Mouse (Mus musculus): ENCODE measurements around the gene Tmprss4.
A peak's percentile ranks its signal among the peaks of the same experiment; 100 is the strongest.

Gene Tmprss4

GRCm38 (mm10) chr9:45136442-45137169 lies 67.3 kb downstream of the Tmprss4 start:
- DNase-seq: peak; percentile 63

- DNase-seq: peak; percentile 71
These were observed 70.2 kb downstream of the Tmprss4 start for GRCm38 (mm10) chr9:45133484-45134310.

DNA sequence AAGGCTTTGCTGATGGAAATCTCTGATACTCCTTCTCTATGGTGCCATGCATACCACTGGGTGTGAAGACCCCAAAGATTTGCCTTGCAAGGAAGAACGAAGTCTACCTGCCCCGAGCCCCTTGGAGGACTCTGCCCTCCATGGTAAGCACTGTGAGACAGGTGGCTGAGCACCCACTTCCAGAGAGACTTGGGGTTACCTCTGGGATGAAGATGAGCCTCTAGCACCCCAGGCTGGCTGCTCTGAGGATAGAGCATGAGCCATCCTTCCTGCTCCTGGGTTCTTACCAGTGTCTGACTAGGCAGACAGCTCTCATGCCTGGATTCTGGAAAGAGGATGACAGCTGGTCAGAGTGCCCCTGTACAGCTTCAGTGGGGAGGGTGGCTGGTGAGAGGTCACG lies 73.8 kb downstream of the Tmprss4 start:
- DNase-seq: no peak

- DNase-seq: no peak
These were observed 77.0 kb downstream of the Tmprss4 start for GRCm38 (mm10) chr9:45126941-45127340.

DNA sequence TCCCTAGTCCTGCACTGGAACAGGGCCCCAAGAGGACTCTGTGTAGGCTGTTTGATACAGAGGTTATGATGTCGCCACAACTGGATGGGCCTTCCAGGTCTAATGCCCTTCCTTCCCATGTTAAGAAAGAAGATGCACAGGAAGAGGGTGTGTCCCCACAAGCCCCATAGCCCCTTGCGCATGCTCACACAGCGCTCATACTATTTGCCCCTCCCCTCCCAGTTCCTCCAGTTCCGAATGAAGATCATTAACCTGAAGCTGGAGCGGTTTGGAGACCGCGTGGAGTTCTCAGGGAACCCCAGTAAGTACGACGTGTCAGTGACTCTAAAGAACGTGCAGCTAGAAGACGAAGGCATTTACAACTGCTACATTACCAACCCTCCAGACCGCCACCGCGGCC lies 78.7 kb downstream of the Tmprss4 start:
- no peak for DNase-seq
